Mouse (Mus musculus): ENCODE data around the gene Lage3. TPM values are rescaled to one million over a fixed set of nuclear protein-coding genes. Genes with fewer than 3 reads are reported as not detected.
"Not testable (repeated sequence)": the region's sequence is repeated elsewhere in the genome, so short reads cannot be mapped to it uniquely, and the experiment has no call there.

Lage3 gene
- 91.5 and 104 TPM in 2 replicates for polyA plus RNA-seq (2015; fragmentation: Nextera tagmentation; extraction: Ambion mirVana)

DNA sequence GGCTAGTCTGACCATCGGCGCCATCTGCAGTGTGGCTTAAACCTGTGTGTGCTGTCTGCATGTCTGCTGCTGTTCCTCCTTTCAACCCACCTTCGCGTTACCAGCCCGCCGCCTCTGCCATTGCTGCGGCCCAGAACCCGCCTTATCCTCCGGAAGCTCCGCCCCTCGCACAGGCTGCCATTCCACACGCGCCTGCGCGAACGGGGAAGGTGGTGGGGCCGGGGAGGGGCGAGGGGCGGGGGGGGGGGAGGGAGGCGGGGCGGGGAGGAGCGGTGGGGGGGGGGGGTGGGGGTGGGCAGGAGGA is at the start of gene Lage3:
Gene Lage3, minus strand, starts transcription at position 152 of the 304 bp plus-strand sequence.
- no peaks in the 10 kb centered on the region for H3K9me3 ChIP-seq
- no peaks in the 10 kb centered on the region for H3K36me3 ChIP-seq
- H3K9ac ChIP-seq: peak within 1 kb of the TSS; percentile 48
- H3K27ac ChIP-seq: no peak within 1 kb of the TSS
- ATAC-seq: peak; percentile 88
- WGBS: 16% methylated on average over 12 of the region's 22 CpGs
- peak within 1 kb of the TSS; percentile 64 for H3K4me2 ChIP-seq (replicated peaks)
- no peaks in the 10 kb centered on the region for H3K27me3 ChIP-seq (replicated peaks)
- H3K4me1 ChIP-seq (replicated peaks): no peaks in the 10 kb centered on the region
- peak within 1 kb of the TSS; percentile 42 for H3K4me3 ChIP-seq (replicated peaks)

DNA sequence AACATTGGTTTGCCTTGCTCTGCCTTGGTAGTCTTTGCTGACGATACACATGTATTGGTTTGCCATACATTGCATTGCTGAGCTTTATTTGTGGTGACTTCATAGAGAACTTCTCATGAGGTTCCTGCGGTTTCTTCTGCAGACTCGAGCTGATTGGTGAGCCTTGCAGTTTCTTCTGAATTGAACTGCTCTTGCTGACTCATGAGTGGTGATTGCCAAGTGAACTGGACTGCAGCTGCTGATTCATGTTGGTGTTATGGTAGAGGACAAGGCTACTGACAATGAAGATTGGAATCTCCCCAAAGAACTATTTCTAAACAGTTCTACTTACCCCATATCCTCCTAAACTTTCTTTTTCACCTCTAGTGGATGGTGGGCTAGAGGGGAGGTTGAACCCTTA is 46.7 kb upstream of the Lage3 start:
- Histone ChIP-seq H3K27me3 (replicated peaks) (no peaks in the 10 kb centered on the region), H3K9me3 (no peaks in the 10 kb centered on the region), H3K36me3 (no peaks in the 10 kb centered on the region), H3K4me3 (replicated peaks) (no peak overlapping the region), H3K4me1 (replicated peaks) (no peaks in the 10 kb centered on the region), H3K9ac (no peak overlapping the region), H3K4me2 (replicated peaks) (no peak overlapping the region), H3K27ac (no peak overlapping the region)
- no peak for ATAC-seq
- WGBS: 81% methylated on average over 3 of the region's 3 CpGs

DNA sequence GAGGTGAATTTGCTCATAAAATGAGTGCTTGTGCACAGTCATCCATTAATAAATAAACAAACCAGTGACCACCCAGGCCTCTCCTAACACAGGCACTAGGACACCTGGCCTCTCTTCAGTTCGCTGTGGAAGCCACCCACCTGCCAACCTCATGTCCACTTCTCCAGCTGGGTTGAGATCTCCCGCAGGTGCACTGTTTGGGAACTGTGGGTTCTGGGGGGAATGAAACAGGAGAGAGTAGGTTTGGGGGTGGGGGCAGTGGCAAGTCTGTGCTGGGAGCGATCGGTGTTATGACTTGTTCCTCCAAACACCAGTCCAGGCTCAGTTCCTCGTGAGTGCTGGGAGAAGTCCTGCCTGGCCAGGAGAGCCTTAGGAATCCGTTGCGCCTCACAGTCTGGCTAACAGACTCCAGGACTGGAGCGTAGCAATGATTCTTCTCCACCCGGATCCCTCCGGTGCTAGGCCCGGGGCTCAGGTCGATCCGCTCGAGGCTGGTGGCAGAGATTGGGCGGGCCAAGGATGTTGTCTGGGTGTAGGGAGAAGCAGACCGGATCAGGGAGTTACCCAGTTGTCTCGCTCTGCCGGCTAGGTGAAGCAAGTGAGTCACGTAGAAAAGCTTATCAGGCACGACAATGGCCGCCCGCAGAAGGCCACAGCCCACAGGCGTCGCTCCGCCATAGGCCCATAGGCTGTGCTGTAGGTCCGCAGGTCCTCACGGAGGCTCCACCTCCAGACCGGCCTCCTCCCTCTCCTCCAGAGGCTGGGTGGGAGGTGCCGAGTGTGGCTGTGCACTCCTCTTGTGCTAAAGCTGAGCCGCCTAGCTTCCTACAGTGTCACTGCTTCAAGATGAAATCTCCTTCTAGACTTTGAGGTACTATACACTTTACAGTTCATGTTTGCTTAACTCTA is 39.4 kb upstream of the Lage3 start, which contains the start of the genes Fam3a and Ikbkg:
Gene Fam3a, minus strand, starts transcription at position 738 of the 909 bp plus-strand sequence.
Gene Ikbkg, plus strand, starts transcription at position 756 of the 909 bp plus-strand sequence.
- no peaks in the 10 kb centered on the region for H3K4me1 ChIP-seq (replicated peaks)
- peak within 1 kb of the TSS; percentile 66 for H3K4me2 ChIP-seq (replicated peaks)
- peak within 1 kb of the TSS; percentile 47 for H3K4me3 ChIP-seq (replicated peaks)
- peak within 1 kb of the TSS; percentile 77 for H3K9ac ChIP-seq
- 23% methylated on average over 30 of the region's 30 CpGs for WGBS
- H3K27ac ChIP-seq: peak within 1 kb of the TSS; percentile 81
- no peaks in the 10 kb centered on the region for H3K9me3 ChIP-seq
- no peaks in the 10 kb centered on the region for H3K27me3 ChIP-seq (replicated peaks)
- ATAC-seq: peak; percentile 100
- no peaks in the 10 kb centered on the region for H3K36me3 ChIP-seq

DNA sequence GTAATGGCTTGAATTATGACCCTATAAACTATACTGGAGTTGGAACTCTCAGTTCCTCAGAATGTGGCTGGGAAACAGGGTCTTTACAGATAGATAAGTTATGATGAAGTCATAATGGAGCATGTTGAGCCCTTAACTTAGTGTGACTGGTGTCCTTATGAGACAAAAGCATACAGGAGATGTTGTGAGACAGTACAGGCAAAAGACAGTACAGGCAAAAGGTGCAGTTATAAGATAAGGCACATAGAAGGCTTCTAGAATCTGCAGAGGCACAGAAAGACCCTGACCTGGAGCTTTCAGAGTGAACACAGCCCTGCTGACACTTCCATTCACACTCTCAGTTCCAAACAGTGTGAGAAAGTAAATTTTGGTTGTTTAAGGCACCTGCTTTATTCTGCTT is 34.7 kb upstream of the Lage3 start:
- Histone ChIP-seq H3K27me3 (replicated peaks) (no peaks in the 10 kb centered on the region), H3K9me3 (no peaks in the 10 kb centered on the region), H3K4me2 (replicated peaks) (no peak overlapping the region), H3K9ac (no peak overlapping the region), H3K4me1 (replicated peaks) (no peaks in the 10 kb centered on the region), H3K4me3 (replicated peaks) (no peak overlapping the region), H3K36me3 (no peaks in the 10 kb centered on the region), H3K27ac (no peak overlapping the region)
- ATAC-seq: no peak

DNA sequence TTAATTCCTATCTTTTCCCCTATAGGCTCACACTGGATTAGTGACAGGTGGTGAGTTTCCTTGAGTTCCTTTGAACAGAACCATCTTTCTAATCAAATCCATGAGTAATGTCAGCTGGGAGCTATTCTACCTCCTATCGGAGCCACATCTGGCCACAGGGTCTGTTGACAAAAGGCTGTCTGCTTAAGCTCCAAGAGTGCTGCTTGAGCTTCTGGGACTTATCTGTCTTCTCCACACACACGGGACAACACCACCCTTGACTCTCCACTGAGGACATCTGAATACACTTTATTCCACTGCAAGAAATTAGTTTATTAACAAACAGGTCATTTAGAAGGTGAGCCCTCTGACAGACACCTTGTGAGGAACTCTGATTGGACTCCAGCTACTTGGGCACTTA is 31.0 kb upstream of the Lage3 start:
- no peak overlapping the region for H3K4me2 ChIP-seq (replicated peaks)
- no peak overlapping the region for H3K4me3 ChIP-seq (replicated peaks)
- no peaks in the 10 kb centered on the region for H3K4me1 ChIP-seq (replicated peaks)
- no peaks in the 10 kb centered on the region for H3K9me3 ChIP-seq
- no peak for ATAC-seq
- no peaks in the 10 kb centered on the region for H3K36me3 ChIP-seq
- WGBS: 79% methylated on average over 2 of the region's 2 CpGs
- H3K27me3 ChIP-seq (replicated peaks): no peaks in the 10 kb centered on the region
- H3K27ac ChIP-seq: no peak overlapping the region
- H3K9ac ChIP-seq: no peak overlapping the region

DNA sequence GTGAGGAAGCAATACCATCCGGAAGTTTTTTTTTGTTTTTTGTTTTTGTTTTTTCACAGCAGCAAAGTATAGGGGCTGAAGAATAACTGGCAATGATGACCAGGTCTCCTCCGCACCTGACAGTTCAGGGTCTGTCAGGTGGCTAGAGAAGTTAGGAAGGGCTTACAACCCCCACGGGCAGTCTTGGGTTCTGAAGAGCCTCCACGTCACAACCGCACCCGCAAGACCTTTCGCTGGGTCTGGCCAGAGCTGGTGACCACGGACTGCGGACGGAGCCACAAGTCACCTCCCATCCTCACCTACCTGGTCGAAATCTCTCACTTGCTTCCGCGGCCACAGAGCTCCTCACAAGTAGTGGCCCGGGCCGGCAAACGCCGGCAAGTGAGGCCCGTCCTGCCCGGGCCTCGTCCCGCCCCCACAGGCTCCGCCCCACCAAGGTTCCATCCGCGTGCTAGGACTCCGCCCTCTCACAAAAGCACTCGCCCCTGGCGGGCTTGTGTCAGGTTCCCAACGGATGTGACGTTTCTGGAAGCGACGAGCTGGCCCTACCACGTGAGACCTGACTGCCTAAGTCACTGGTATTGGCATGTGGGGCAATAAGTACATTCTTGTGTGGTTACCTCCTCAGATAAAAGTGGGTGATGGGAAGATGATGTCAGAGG is 19.6 kb upstream of the Lage3 start, which contains the start of the genes Ubl4a and Slc10a3:
Gene Ubl4a, minus strand, starts transcription at position 331 of the 662 bp plus-strand sequence.
Gene Slc10a3, minus strand, starts transcription at position 462 of the 662 bp plus-strand sequence.
- Histone ChIP-seq H3K4me3 (replicated peaks) (peak within 1 kb of the TSS; percentile 45), H3K4me2 (replicated peaks) (peak within 1 kb of the TSS; percentile 64), H3K27ac (no peak within 1 kb of the TSS), H3K4me1 (replicated peaks) (no peaks in the 10 kb centered on the region), H3K9ac (peak within 1 kb of the TSS; percentile 51), H3K9me3 (no peaks in the 10 kb centered on the region), H3K36me3 (no peaks in the 10 kb centered on the region), H3K27me3 (replicated peaks) (no peaks in the 10 kb centered on the region)
- 26% methylated on average over 32 of the region's 32 CpGs for WGBS
- ATAC-seq: peak; percentile 92

DNA sequence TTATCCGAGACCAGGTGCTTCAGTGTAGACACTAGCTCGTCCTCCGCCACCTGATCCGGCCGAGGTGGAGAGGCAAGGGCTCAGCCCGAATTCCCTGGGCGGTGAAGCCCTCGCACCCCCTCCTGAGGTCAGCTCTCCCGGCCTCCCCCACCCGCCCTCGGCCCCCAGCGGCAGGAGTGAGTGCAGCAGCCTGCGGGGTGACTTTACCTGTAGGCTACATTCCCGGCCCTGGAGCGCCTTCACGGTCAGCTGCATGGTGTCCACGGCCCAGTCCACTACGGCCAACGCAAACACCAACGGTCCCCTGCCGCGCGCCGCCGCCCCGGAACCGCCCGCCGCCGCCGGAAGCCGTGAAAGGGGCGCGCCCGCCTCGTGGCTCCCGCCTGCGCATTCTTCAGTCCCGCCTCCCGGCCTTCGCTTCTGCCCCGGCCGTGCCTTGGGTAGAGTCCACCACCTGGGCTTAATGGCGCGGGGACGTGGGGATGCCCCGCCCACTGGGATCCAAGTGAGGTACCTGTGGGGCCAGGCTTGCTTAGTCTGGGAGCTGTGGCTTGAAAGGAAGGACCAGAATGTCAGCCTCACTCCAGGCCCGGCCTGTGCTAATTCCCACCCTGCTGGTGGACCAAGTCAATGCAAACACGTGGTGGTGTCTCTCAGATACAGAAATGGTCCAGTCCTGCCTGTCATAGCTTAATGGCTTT is 14.9 kb upstream of the Lage3 start:
- Histone ChIP-seq H3K27me3 (replicated peaks) (no peaks in the 10 kb centered on the region), H3K27ac (peak overlapping the region; percentile 39), H3K4me2 (replicated peaks) (peak overlapping the region; percentile 57), H3K4me1 (replicated peaks) (no peaks in the 10 kb centered on the region), H3K9ac (peak overlapping the region; percentile 68), H3K36me3 (no peaks in the 10 kb centered on the region), H3K9me3 (no peaks in the 10 kb centered on the region), H3K4me3 (replicated peaks) (peak overlapping the region; percentile 55)
- ATAC-seq: peak; percentile 88
- 16% methylated on average over 47 of the region's 49 CpGs for WGBS

DNA sequence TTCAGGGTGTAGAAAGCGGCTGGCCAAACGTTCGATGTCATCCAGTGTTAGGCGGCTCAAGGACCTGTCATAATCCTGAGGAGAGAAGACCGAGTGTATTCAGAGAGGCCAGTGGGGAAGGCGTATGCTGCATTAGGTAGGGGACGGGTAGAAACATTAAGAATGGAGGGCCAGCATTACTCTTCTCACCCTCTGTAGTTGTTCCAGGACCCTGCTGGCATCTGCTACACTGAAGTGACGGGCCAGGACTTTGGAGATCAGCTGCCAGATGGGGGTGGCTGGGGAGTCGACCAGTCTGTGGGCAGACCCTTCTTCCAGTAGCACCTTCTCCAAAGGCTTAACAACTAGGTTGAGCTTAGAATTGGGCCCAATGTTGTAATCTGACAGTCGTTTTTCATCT is 14.1 kb upstream of the Lage3 start:
- no peak for ATAC-seq
- no peak overlapping the region for H3K27ac ChIP-seq
- H3K4me2 ChIP-seq (replicated peaks): peak overlapping the region; percentile 57
- no peaks in the 10 kb centered on the region for H3K36me3 ChIP-seq
- 57% methylated on average over 10 of the region's 10 CpGs for WGBS
- no peaks in the 10 kb centered on the region for H3K4me1 ChIP-seq (replicated peaks)
- H3K27me3 ChIP-seq (replicated peaks): no peaks in the 10 kb centered on the region
- H3K4me3 ChIP-seq (replicated peaks): peak overlapping the region; percentile 55
- H3K9me3 ChIP-seq: no peaks in the 10 kb centered on the region
- peak overlapping the region; percentile 68 for H3K9ac ChIP-seq

DNA sequence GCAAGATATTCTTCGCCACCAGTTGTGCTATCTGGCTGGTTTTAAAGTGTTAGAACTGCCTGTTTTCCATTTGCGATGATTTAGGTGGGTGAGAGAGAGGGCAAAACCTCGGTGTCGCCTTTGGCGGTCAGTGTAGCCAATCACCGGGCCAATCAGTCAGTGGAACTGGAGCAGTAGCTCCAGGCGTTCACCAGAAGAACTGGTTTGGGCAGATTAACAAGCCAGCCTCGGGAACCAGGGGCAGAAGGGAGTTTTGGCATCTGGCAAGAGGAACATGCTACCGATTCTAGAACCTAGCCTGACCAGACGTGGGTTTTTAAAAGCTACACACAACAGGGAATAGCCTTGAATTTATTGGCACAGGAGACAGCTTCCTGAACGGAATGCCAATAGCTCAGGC is 5.8 kb upstream of the Lage3 start:
- Histone ChIP-seq H3K9ac (no peak overlapping the region), H3K4me3 (replicated peaks) (no peak overlapping the region), H3K27me3 (replicated peaks) (no peaks in the 10 kb centered on the region), H3K4me2 (replicated peaks) (no peak overlapping the region), H3K4me1 (replicated peaks) (no peaks in the 10 kb centered on the region), H3K9me3 (no peaks in the 10 kb centered on the region), H3K27ac (no peak overlapping the region), H3K36me3 (no peaks in the 10 kb centered on the region)
- WGBS: 35% methylated on average over 11 of the region's 11 CpGs
- no peak for ATAC-seq

DNA sequence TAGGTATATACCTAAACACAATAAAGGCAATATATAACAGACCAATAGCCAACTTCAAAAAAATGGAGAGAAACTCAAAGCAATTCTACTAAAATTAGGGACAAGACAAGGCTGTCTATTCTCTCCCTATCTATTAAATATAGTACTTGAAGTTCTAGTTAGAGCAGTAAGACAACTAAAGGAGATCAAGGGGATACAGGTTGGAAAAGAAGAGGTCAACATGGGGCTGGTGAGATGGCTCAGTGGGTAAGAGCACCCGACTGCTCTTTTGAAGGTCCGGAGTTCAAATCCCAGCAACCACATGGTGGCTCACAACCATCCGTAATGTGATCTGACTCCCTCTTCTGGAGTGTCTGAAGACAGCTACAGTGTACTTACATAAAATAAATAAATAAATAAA is 3.7 kb upstream of the Lage3 start:
- H3K27me3 ChIP-seq (replicated peaks); H3K4me1 ChIP-seq (replicated peaks); H3K36me3 ChIP-seq; H3K4me2 ChIP-seq (replicated peaks); H3K4me3 ChIP-seq (replicated peaks); H3K27ac ChIP-seq; H3K9me3 ChIP-seq; ATAC-seq; H3K9ac ChIP-seq: not testable (repeated sequence)
- WGBS: 91% methylated on average over 3 of the region's 3 CpGs

DNA sequence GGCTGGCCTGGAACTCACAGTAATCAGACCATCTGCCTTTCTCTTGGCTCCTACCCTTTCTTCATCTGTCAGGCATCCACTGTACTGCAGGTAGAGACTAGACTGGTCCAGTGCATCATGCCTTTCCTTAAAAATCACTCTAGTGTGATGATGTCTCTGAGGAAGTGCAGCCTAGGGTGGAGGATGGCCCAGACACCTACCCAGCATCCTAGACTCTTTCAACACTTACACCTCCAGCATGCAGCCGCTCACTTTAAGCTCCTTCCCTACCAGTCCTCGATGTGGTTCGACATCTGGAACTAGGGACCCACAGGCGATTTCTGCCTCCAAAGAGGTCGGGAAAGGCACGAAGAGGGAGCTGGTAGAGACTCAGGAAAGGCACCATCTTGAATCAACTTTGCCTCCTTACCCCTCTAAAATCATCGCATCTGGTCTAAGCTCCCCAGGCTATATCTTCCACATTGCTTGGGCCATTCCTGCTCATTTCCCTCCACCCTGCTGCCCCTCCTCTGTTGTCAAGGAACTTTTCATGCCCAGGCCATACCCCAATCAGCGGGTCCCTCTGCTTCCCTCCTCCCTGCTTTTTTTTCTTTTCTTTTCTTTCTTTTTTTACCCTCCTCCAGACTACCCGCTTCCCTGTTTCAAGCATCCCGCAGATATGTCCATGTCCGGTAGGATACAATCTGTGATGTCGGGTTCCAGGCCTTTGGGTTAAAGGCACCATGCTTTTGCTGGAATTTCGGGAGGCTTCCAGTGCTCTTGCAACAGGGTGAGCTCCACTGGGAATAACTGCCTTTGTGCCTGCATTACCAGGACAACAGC is 562 bp downstream of the Lage3 start:
- Histone ChIP-seq H3K27me3 (replicated peaks) (no peaks in the 10 kb centered on the region), H3K4me3 (replicated peaks) (peak overlapping the region; percentile 42), H3K4me2 (replicated peaks) (peak overlapping the region; percentile 64), H3K36me3 (no peaks in the 10 kb centered on the region), H3K9me3 (no peaks in the 10 kb centered on the region), H3K27ac (no peak overlapping the region), H3K9ac (peak overlapping the region; percentile 48), H3K4me1 (replicated peaks) (no peaks in the 10 kb centered on the region)
- 24% methylated on average over 13 of the region's 13 CpGs for WGBS
- ATAC-seq: peak; percentile 65

Measured in intestine, embryonic 15.5 days (tissue).